Mouse (Mus musculus) kidney, adult 11 months (tissue): ENCODE results near the gene Top2a.

Source experiments
- DNase-seq: peaks from one replicate; pipeline ENCODE4 v3.0.0; 2022

Top2a gene

GRCm38 (mm10) chr11:98981289-98981996 lies 42.5 kb downstream of the Top2a start:
- DNase-seq: peak; percentile 44

GRCm38 (mm10) chr11:98979356-98979755 lies 44.6 kb downstream of the Top2a start:
- no peak for DNase-seq

GRCm38 (mm10) chr11:98978526-98979148 lies 45.4 kb downstream of the Top2a start:
- no peak for DNase-seq

GRCm38 (mm10) chr11:98974871-98975719 lies 48.9 kb downstream of the Top2a start:
- DNase-seq: peak; percentile 61

GRCm38 (mm10) chr11:98974213-98974612 lies 49.8 kb downstream of the Top2a start:
- DNase-seq: no peak

GRCm38 (mm10) chr11:98973584-98973983 lies 50.4 kb downstream of the Top2a start:
- DNase-seq: peak; percentile 45

- DNase-seq: no peak
Observed at GRCm38 (mm10) chr11:98972801-98973360, 51.1 kb downstream of the Top2a start.

GRCm38 (mm10) chr11:98972215-98972614 lies 51.8 kb downstream of the Top2a start:
- peak; percentile 77 for DNase-seq

- no peak for DNase-seq
Observed at GRCm38 (mm10) chr11:98971316-98972031, 52.5 kb downstream of the Top2a start.

- peak; percentile 90 for DNase-seq
Observed at GRCm38 (mm10) chr11:98970191-98970925, 53.6 kb downstream of the Top2a start.

GRCm38 (mm10) chr11:98969496-98969927 lies 54.5 kb downstream of the Top2a start:
- no peak for DNase-seq

GRCm38 (mm10) chr11:98968716-98969495 lies 55.1 kb downstream of the Top2a start:
- no peak for DNase-seq

GRCm38 (mm10) chr11:98968079-98968478 lies 55.9 kb downstream of the Top2a start:
- DNase-seq: no peak

- no peak for DNase-seq
Observed at GRCm38 (mm10) chr11:98966499-98967141, 57.4 kb downstream of the Top2a start.

- no peak for DNase-seq
Observed at GRCm38 (mm10) chr11:98965416-98966077, 58.4 kb downstream of the Top2a start.

- DNase-seq: no peak
Observed at GRCm38 (mm10) chr11:98964616-98965415, 59.2 kb downstream of the Top2a start.

GRCm38 (mm10) chr11:98964201-98964615 lies 59.8 kb downstream of the Top2a start:
- DNase-seq: no peak

GRCm38 (mm10) chr11:98963191-98964021 lies 60.6 kb downstream of the Top2a start:
- DNase-seq: peak; percentile 90
